ENCODE assay signal across 9 mouse cellular contexts in the genomic region with DNA sequence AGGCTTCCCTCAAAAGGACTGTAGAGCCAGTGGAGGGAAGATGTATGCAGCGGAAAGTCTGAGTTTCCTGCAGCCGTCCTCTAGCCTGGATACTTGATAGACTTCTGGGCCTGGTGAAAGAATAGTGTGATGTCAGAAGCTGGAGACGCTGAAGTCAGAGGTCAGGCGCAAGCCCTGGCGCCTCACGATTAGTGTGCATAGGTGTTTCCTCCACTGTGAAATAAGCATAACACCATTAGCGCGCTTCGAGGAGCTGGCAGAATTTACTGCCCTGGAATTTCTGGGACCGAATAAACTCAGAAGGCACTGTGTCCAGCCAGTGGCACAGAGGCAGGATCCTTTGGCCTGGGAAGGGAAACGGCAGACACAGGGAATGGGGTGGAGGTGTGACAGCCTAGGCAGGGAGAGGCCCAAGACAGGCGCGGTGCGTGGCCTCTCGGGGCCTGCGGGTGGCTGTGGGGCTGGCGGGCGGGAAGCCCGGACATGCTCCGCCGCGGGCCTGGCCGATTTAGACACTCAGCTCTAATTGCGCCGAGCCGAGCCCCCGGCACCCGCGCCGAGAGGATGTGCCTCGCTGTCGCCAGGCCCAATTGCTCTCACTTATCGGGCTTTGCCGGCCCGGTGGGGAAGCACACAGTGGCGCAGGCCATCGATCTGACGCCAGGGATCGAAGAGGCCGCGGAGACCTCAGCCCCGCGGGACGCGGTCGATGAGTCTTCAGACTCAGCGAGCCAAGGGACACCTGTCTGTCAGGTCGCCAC.
DNase-seq lines count a peak whose midpoint lies in the region; ATAC-seq and TF ChIP-seq lines count a peak whose summit lies in the region.
"Had no signal": no experiment of that assay in that cellular context is flagged by ENCODE, and none has a peak within 500 bp of the region (broad histone marks: within the 10 kb centered on the region; RNA-seq: fewer than 3 reads in every experiment).

No protein-coding gene starts in this region.

- peak overlapping the region; percentile 61 for H3K27ac ChIP-seq in embryonic facial prominence, embryonic 10.5 days (replicated peaks)
- no peak overlapping the region for H3K27ac ChIP-seq in hindbrain, embryonic 13.5 days
- H3K27ac ChIP-seq in midbrain, embryonic 13.5 days: peak overlapping the region; percentile 44; the same call in 1 of the 2 replicates

- no peaks in the 10 kb centered on the region for H3K36me3 ChIP-seq in embryonic facial prominence, embryonic 10.5 days (replicated peaks)
- no peaks in the 10 kb centered on the region for H3K36me3 ChIP-seq in hindbrain, embryonic 13.5 days
- no peaks in the 10 kb centered on the region for H3K36me3 ChIP-seq in midbrain, embryonic 13.5 days

- peak overlapping the region; percentile 65 for H3K4me3 ChIP-seq in embryonic facial prominence, embryonic 10.5 days
- peak overlapping the region; percentile 40 for H3K4me3 ChIP-seq in hindbrain, embryonic 13.5 days
- peak overlapping the region; percentile 42 for H3K4me3 ChIP-seq in midbrain, embryonic 13.5 days (replicated peaks)
- H3K4me3 ChIP-seq in lung, adult 2 months (replicated peaks; ENCODE audit: extremely low read depth, low read depth, low read length): no peak overlapping the region
- H3K4me3 ChIP-seq: megakaryocyte, embryonic 14.5 days had no signal

- 4% methylated on average over 48 of the region's 48 CpGs for WGBS in embryonic facial prominence, embryonic 10.5 days
- 3% methylated on average over 48 of the region's 48 CpGs for WGBS in hindbrain, embryonic 13.5 days
- WGBS in midbrain, embryonic 13.5 days: 3% methylated on average over 48 of the region's 48 CpGs
- 6% methylated on average over 47 of the region's 48 CpGs for WGBS in lung, adult 2 months

- no peak for TF ChIP-seq POLR2A in lung, adult 2 months (IDR thresholded peaks at IDR 0.05; ENCODE audit: borderline replicate concordance, extremely low read depth, low read depth, low read length)

- H3K9me3 ChIP-seq in embryonic facial prominence, embryonic 10.5 days: no peaks in the 10 kb centered on the region
- H3K9me3 ChIP-seq in hindbrain, embryonic 13.5 days: no peaks in the 10 kb centered on the region
- H3K9me3 ChIP-seq in midbrain, embryonic 13.5 days: no peaks in the 10 kb centered on the region

- H3K4me1 ChIP-seq in embryonic facial prominence, embryonic 10.5 days: peaks cover 16% of the 10 kb centered on the region
- peaks cover 17% of the 10 kb centered on the region for H3K4me1 ChIP-seq in hindbrain, embryonic 13.5 days (replicated peaks)
- peaks cover 17% of the 10 kb centered on the region for H3K4me1 ChIP-seq in midbrain, embryonic 13.5 days (replicated peaks)
- no peaks in the 10 kb centered on the region for H3K4me1 ChIP-seq in lung, adult 2 months (ENCODE audit: control insufficient read depth, insufficient read depth, low read length)
- H3K4me1 ChIP-seq: megakaryocyte, embryonic 14.5 days had no signal

- peak overlapping the region; percentile 76 for H3K4me2 ChIP-seq in hindbrain, embryonic 13.5 days
- peak overlapping the region; percentile 88 for H3K4me2 ChIP-seq in midbrain, embryonic 13.5 days (replicated peaks)

- no peak for DNase-seq in frontal cortex, postnatal 36 days (ENCODE audit: low spot score in 2 of 2)
- peak; percentile 48 for DNase-seq in Muller cell, postnatal 12 days (ENCODE audit: inconsistent ontology term)
- peak; percentile 58 for DNase-seq in embryonic facial prominence, embryonic 10.5 days (ENCODE audit: low spot score)
- no peak for DNase-seq in urinary bladder, adult 18-20 months (ENCODE audit: low spot score in 2 of 2)
- DNase-seq in lung, adult 2 months: no peak

- peak overlapping the region; percentile 69 for H3K9ac ChIP-seq in hindbrain, embryonic 13.5 days
- H3K9ac ChIP-seq in midbrain, embryonic 13.5 days (replicated peaks): peak overlapping the region; percentile 65

- TF ChIP-seq CTCF in lung, adult 2 months (IDR thresholded peaks at IDR 0.05; ENCODE audit: insufficient read depth, low read length): no peak

- peak; percentile 38; the same call in 1 of the 2 replicates for ATAC-seq in frontal cortex, adult (ENCODE audit: low TSS enrichment)
- peak; percentile 65; the same call in 1 of the 2 replicates for ATAC-seq in hindbrain, embryonic 13.5 days (ENCODE audit: low FRiP score)
- ATAC-seq in midbrain, embryonic 13.5 days: peak; percentile 75

- H3K27me3 ChIP-seq in embryonic facial prominence, embryonic 10.5 days (replicated peaks; ENCODE audit: low read depth, poor library complexity, severe bottlenecking): peaks cover 40% of the 10 kb centered on the region
- peaks cover 15% of the 10 kb centered on the region for H3K27me3 ChIP-seq in hindbrain, embryonic 13.5 days
- peaks cover 19% of the 10 kb centered on the region for H3K27me3 ChIP-seq in midbrain, embryonic 13.5 days

Comparison
In these comparisons a context has a peak if more than half of its experiments do, and no peak if none do; other contexts are left out.
1. DNase-seq: peak in Muller cell, postnatal 12 days (single experiment) and embryonic facial prominence, embryonic 10.5 days (single experiment); none in frontal cortex, postnatal 36 days (0 of 2), urinary bladder, adult 18-20 months (0 of 2) and lung, adult 2 months (single experiment).
2. Peak in every context shown above with its lines, with median percentiles within 50 percentile points of each other: ATAC-seq.